Mouse (Mus musculus): ENCODE results near the gene Fam205c.

DNA sequence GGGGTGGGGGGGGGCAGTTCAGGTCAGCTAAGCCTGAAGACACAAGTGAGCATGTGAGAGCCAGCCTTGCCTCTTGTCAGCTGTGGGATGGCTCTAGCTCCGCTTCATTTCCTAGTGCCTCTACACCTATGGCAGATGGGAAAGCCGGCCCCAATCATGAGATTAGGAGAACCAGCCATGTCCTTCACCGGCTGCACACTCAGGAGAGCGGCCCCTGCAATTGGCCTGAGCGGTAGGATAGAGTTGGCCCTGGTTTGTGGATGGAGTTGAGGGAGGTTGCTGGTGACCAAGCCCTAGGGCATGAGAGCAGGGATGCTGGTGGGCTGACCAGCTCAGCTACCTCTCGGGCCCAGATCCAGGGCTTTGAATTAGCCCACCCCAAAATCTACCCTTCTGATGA is 14.8 kb upstream of the Fam205c start:
- TF ChIP-seq CTCF (IDR thresholded peaks at IDR 0.05; ENCODE audit: low read depth) (no peak), EP300 (IDR thresholded peaks at IDR 0.05; ENCODE audit: low read depth) (no peak)
